Mouse (Mus musculus): ENCODE results near the gene Ccdc144b. TPM values are rescaled to one million over a fixed set of nuclear protein-coding genes. Genes with fewer than 3 reads are reported as not detected.

The Ccdc144b gene
- total RNA-seq (2021): not detected

- intact Hi-C loops (cut with DNase I): no loop called here
- no peak for DNase-seq (ENCODE audit: extremely low spot score in 1 of 2, low spot score in 2 of 2)
Measured at GRCm38 (mm10) chr3:36053447-36053846, at the start of gene Ccdc144b. Gene Ccdc144b, minus strand, starts transcription at chr3:36053547.

- intact Hi-C loops (cut with DNase I): no loop called here
- no peak for DNase-seq (ENCODE audit: extremely low spot score in 1 of 2, low spot score in 2 of 2)
Measured at GRCm38 (mm10) chr3:36095371-36095770, 42.0 kb upstream of the Ccdc144b start.

GRCm38 (mm10) chr3:36087591-36087990 lies 34.2 kb upstream of the Ccdc144b start:
- no peak for DNase-seq (ENCODE audit: extremely low spot score in 1 of 2, low spot score in 2 of 2)
- intact Hi-C loops (cut with DNase I): no loop called here

GRCm38 (mm10) chr3:36085394-36085793 lies 32.0 kb upstream of the Ccdc144b start:
- no peak for DNase-seq (ENCODE audit: extremely low spot score in 1 of 2, low spot score in 2 of 2)
- intact Hi-C loops (cut with DNase I): no loop called here

- no peak for DNase-seq (ENCODE audit: extremely low spot score in 1 of 2, low spot score in 2 of 2)
- intact Hi-C loops (cut with DNase I): no loop called here
Measured at GRCm38 (mm10) chr3:36083381-36083780, 30.0 kb upstream of the Ccdc144b start.

GRCm38 (mm10) chr3:36082843-36083242 lies 29.5 kb upstream of the Ccdc144b start:
- intact Hi-C loops (cut with DNase I): no loop called here

GRCm38 (mm10) chr3:36080741-36081140 lies 27.4 kb upstream of the Ccdc144b start:
- DNase-seq (ENCODE audit: extremely low spot score in 1 of 2, low spot score in 2 of 2): no peak
- intact Hi-C loops (cut with DNase I): no loop called here

More at GRCm38 (mm10) chr3:36082843-36083242, 29.5 kb upstream of the Ccdc144b start:
- DNase-seq (ENCODE audit: extremely low spot score in 1 of 2, low spot score in 2 of 2): no peak

- DNase-seq (ENCODE audit: extremely low spot score in 1 of 2, low spot score in 2 of 2): no peak
- intact Hi-C loops (cut with DNase I): loop anchor here (5.0 to 10.0 kb wide), 2 partner anchors 93 to 275 kb away; no protein-coding TSS in a partner anchor
Measured at GRCm38 (mm10) chr3:36079886-36080285, 26.5 kb upstream of the Ccdc144b start.

- intact Hi-C loops (cut with DNase I): loop anchor here (5.0 to 10.0 kb wide), 2 partner anchors 90 to 273 kb away; no protein-coding TSS in a partner anchor
- no peak for DNase-seq (ENCODE audit: extremely low spot score in 1 of 2, low spot score in 2 of 2)
Measured at GRCm38 (mm10) chr3:36077386-36077785, 24.0 kb upstream of the Ccdc144b start.

GRCm38 (mm10) chr3:36075466-36075865 lies 22.1 kb upstream of the Ccdc144b start:
- intact Hi-C loops (cut with DNase I): loop anchor here (5.0 to 10.0 kb wide), 2 partner anchors 88 to 271 kb away; no protein-coding TSS in a partner anchor
- DNase-seq (ENCODE audit: extremely low spot score in 1 of 2, low spot score in 2 of 2): no peak

- intact Hi-C loops (cut with DNase I): loop anchor here (10.0 kb wide), 1 partner anchor 269 kb away; no protein-coding TSS in a partner anchor
- DNase-seq (ENCODE audit: extremely low spot score in 1 of 2, low spot score in 2 of 2): no peak
Measured at GRCm38 (mm10) chr3:36074231-36074630, 20.9 kb upstream of the Ccdc144b start.

- intact Hi-C loops (cut with DNase I): loop anchor here (10.0 kb wide), 1 partner anchor 266 kb away; no protein-coding TSS in a partner anchor
- no peak for DNase-seq (ENCODE audit: extremely low spot score in 1 of 2, low spot score in 2 of 2)
Measured at GRCm38 (mm10) chr3:36071047-36071446, 17.7 kb upstream of the Ccdc144b start.

GRCm38 (mm10) chr3:36070436-36070835 lies 17.1 kb upstream of the Ccdc144b start:
- no peak for DNase-seq (ENCODE audit: extremely low spot score in 1 of 2, low spot score in 2 of 2)
- intact Hi-C loops (cut with DNase I): loop anchor here (10.0 kb wide), 1 partner anchor 266 kb away; no protein-coding TSS in a partner anchor

- intact Hi-C loops (cut with DNase I): loop anchor here (10.0 kb wide), 1 partner anchor 427 kb away; no protein-coding TSS in a partner anchor
- no peak for DNase-seq (ENCODE audit: extremely low spot score in 1 of 2, low spot score in 2 of 2)
Measured at GRCm38 (mm10) chr3:36067731-36068130, 14.4 kb upstream of the Ccdc144b start.

- intact Hi-C loops (cut with DNase I): loop anchor here (10.0 kb wide), 1 partner anchor 429 kb away; no protein-coding TSS in a partner anchor
- DNase-seq (ENCODE audit: extremely low spot score in 1 of 2, low spot score in 2 of 2): peak; percentile 95 to 97
Measured at GRCm38 (mm10) chr3:36065843-36066651, 12.7 kb upstream of the Ccdc144b start, which contains the start of gene Acad9. Gene Acad9, plus strand, starts transcription at chr3:36065979.

GRCm38 (mm10) chr3:36065166-36065565 lies 11.8 kb upstream of the Ccdc144b start:
- intact Hi-C loops (cut with DNase I): loop anchor here (10.0 kb wide), 1 partner anchor 430 kb away; no protein-coding TSS in a partner anchor
- no peak for DNase-seq (ENCODE audit: extremely low spot score in 1 of 2, low spot score in 2 of 2)

GRCm38 (mm10) chr3:36064592-36065061 lies 11.3 kb upstream of the Ccdc144b start:
- intact Hi-C loops (cut with DNase I): loop anchor here (5.0 to 10.0 kb wide), 4 partner anchors 57 to 430 kb away; no protein-coding TSS in a partner anchor
- DNase-seq (ENCODE audit: extremely low spot score in 1 of 2, low spot score in 2 of 2): no peak

GRCm38 (mm10) chr3:36060096-36060850 lies 6.9 kb upstream of the Ccdc144b start:
- DNase-seq (ENCODE audit: extremely low spot score in 1 of 2, low spot score in 2 of 2): peak; percentile 46 to 63
- intact Hi-C loops (cut with DNase I): loop anchor here (5.0 to 10.0 kb wide), 4 partner anchors 53 to 435 kb away; no protein-coding TSS in a partner anchor

- intact Hi-C loops (cut with DNase I): no loop called here
- DNase-seq (ENCODE audit: extremely low spot score in 1 of 2, low spot score in 2 of 2): no peak
Measured at GRCm38 (mm10) chr3:36049106-36049505, 4.2 kb downstream of the Ccdc144b start.

Data from left cerebral cortex, postnatal 10 days (tissue).